In the genomic region with DNA sequence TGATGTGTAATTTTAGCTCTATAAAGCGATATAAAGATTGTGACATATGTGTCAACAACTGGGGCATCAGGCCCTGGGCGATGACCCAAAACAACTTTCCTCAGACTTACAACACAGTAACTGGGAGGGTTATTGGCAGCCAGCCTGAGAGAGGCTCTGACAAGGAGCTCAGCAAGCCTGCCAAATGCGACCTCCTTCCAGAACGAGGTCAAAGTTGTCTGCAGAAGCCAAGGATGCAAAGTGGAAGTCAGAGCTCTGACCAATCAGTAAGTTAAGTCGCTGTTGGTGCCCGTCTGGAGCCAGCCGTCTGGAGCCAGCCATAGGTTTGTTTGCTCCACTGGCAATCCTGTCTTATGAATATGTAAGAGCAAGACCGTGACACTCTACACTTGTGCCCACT, we compare ENCODE assay signal across 7 mouse cellular contexts.
DNase-seq lines count a peak whose midpoint lies in the region; ATAC-seq lines count a peak whose summit lies in the region.

No protein-coding gene starts in this region.

- H3K9ac ChIP-seq in hindbrain, embryonic 11.5 days (ENCODE audit: low read depth, low read length), result no peak overlapping the region

- H3K4me1 ChIP-seq in hindbrain, embryonic 11.5 days (replicated peaks; ENCODE audit: control insufficient read depth, insufficient read depth, low read length), result peaks cover 3% of the 10 kb centered on the region; the same call in 1 of the 2 replicates

- WGBS in hindbrain, embryonic 11.5 days, result 42% methylated on average over 8 of the region's 8 CpGs

- H3K27me3 ChIP-seq in hindbrain, embryonic 11.5 days (ENCODE audit: control insufficient read depth, insufficient read depth, low read length), result no peaks in the 10 kb centered on the region

- DNase-seq in 3134 (ENCODE audit: extremely low read depth, insufficient read length, low spot score) (peak; percentile 74), 3T3-L1 (ENCODE audit: low read depth, low spot score) (peak; percentile 99)
- peak; percentile 92 for DNase-seq in fibroblast of lung, adult 2 months (ENCODE audit: low read depth)
- peak; percentile 19 for DNase-seq in hindbrain, embryonic 11.5 days (ENCODE audit: low spot score)
- DNase-seq in lung, postnatal 10 days, result peak; percentile 92

- no peaks in the 10 kb centered on the region for H3K36me3 ChIP-seq in hindbrain, embryonic 11.5 days (ENCODE audit: control insufficient read depth, insufficient read depth, low read length)

- H3K27ac ChIP-seq in hindbrain, embryonic 11.5 days (ENCODE audit: low read depth, low read length), result no peak overlapping the region

- H3K4me2 ChIP-seq in hindbrain, embryonic 11.5 days (replicated peaks; ENCODE audit: low read depth, low read length), result no peak overlapping the region

- no peak for ATAC-seq in hindbrain, embryonic 11.5 days (ENCODE audit: low FRiP score)
- ATAC-seq in erythroblast, adult 5-6 weeks (replicated peaks; ENCODE audit: low FRiP score, poor library complexity, severe bottlenecking), result no peak
- ATAC-seq in megakaryocyte-erythroid progenitor cell, adult 5-6 weeks (replicated peaks; ENCODE audit: low FRiP score, low TSS enrichment, poor library complexity, severe bottlenecking), result no peak

- no peak overlapping the region for H3K4me3 ChIP-seq in hindbrain, embryonic 11.5 days (ENCODE audit: low read depth, low read length)

- H3K9me3 ChIP-seq in hindbrain, embryonic 11.5 days (ENCODE audit: control insufficient read depth, low read length), result no peaks in the 10 kb centered on the region

Comparison
In these comparisons a context has a peak if more than half of its experiments do, and no peak if none do; other contexts are left out.
1. DNase-seq: peak in every context shown above with its lines; median percentile 99 in 3T3-L1; 92 in fibroblast of lung, adult 2 months; 92 in lung, postnatal 10 days; 74 in 3134; 19 in hindbrain, embryonic 11.5 days.